Mouse (Mus musculus): ENCODE data around the gene Gm11563. TPM values are rescaled to one million over a fixed set of nuclear protein-coding genes. Genes with fewer than 3 reads are reported as not detected.
"Not testable (repeated sequence)": the region's sequence is repeated elsewhere in the genome, so short reads cannot be mapped to it uniquely, and the experiment has no call there.

Gm11563 gene
- polyA plus RNA-seq, 1 experiment from 2014 or later: not detected

DNA sequence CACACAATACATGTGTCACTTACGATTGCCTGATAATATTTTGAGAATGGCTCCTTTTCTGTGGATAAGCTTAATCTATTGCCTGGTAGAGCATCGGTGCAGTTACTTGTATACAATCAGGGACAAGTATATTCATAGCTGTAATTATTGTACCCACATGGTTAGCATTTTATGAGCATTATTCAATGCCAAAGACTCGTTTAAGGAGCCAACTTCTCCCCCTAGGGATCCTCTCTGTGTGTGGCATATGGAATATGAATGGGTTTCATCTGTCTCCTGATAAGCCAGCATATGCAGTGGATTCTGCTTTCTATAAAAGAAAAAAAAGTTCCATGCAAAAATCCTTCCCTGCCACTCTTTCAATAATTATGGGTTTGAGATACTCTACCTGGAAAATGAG is 14.4 kb downstream of the Gm11563 start:
- no peak for ATAC-seq (ENCODE audit: low read depth)
- Histone ChIP-seq H3K4me2 (ENCODE audit: low read depth, low read length) (no peak overlapping the region), H3K27me3 (ENCODE audit: control insufficient read depth, insufficient read depth, low read depth, low read length) (no peaks in the 10 kb centered on the region), H3K27ac (ENCODE audit: low read length) (no peak overlapping the region), H3K4me1 (replicated peaks; ENCODE audit: control insufficient read depth, insufficient read depth, low read length) (no peaks in the 10 kb centered on the region), H3K4me3 (ENCODE audit: low read length) (no peak overlapping the region), H3K9ac (ENCODE audit: low read length) (no peak overlapping the region), H3K36me3 (ENCODE audit: control insufficient read depth, insufficient read depth, low read length) (no peaks in the 10 kb centered on the region), H3K9me3 (ENCODE audit: control insufficient read depth, low read length) (no peaks in the 10 kb centered on the region)
- 72% methylated on average over 3 of the region's 3 CpGs for WGBS

GRCm38 (mm10) chr11:99643635-99644139 is 15.1 kb downstream of the Gm11563 start, which contains the start of gene Krtap4-7:
Gene Krtap4-7, minus strand, starts transcription at chr11:99644089.
- H3K27me3 ChIP-seq (ENCODE audit: control insufficient read depth, insufficient read depth, low read depth, low read length); H3K9ac ChIP-seq (ENCODE audit: low read length); H3K9me3 ChIP-seq (ENCODE audit: control insufficient read depth, low read length); ATAC-seq (ENCODE audit: low read depth); H3K4me2 ChIP-seq (ENCODE audit: low read depth, low read length); H3K4me1 ChIP-seq (replicated peaks; ENCODE audit: control insufficient read depth, insufficient read depth, low read length); H3K27ac ChIP-seq (ENCODE audit: low read length); H3K36me3 ChIP-seq (ENCODE audit: control insufficient read depth, insufficient read depth, low read length); H3K4me3 ChIP-seq (ENCODE audit: low read length): not testable (repeated sequence)
- WGBS: 83% methylated on average over 9 of the region's 9 CpGs

GRCm38 (mm10) chr11:99640926-99641325 is 17.8 kb downstream of the Gm11563 start:
- 23% methylated on average over 1 of the region's 1 CpGs for WGBS
- ATAC-seq (ENCODE audit: low read depth): no peak
- Histone ChIP-seq H3K27ac (ENCODE audit: low read length) (no peak overlapping the region), H3K36me3 (ENCODE audit: control insufficient read depth, insufficient read depth, low read length) (no peaks in the 10 kb centered on the region), H3K4me2 (ENCODE audit: low read depth, low read length) (no peak overlapping the region), H3K9me3 (ENCODE audit: control insufficient read depth, low read length) (no peaks in the 10 kb centered on the region), H3K4me3 (ENCODE audit: low read length) (no peak overlapping the region), H3K9ac (ENCODE audit: low read length) (no peak overlapping the region), H3K27me3 (ENCODE audit: control insufficient read depth, insufficient read depth, low read depth, low read length) (no peaks in the 10 kb centered on the region), H3K4me1 (replicated peaks; ENCODE audit: control insufficient read depth, insufficient read depth, low read length) (no peaks in the 10 kb centered on the region)

- Histone ChIP-seq H3K4me2 (ENCODE audit: low read depth, low read length) (no peak overlapping the region), H3K27me3 (ENCODE audit: control insufficient read depth, insufficient read depth, low read depth, low read length) (no peaks in the 10 kb centered on the region), H3K27ac (ENCODE audit: low read length) (no peak overlapping the region), H3K36me3 (ENCODE audit: control insufficient read depth, insufficient read depth, low read length) (no peaks in the 10 kb centered on the region), H3K4me1 (replicated peaks; ENCODE audit: control insufficient read depth, insufficient read depth, low read length) (no peaks in the 10 kb centered on the region), H3K9me3 (ENCODE audit: control insufficient read depth, low read length) (no peaks in the 10 kb centered on the region), H3K9ac (ENCODE audit: low read length) (no peak overlapping the region), H3K4me3 (ENCODE audit: low read length) (no peak overlapping the region)
- WGBS: 52% methylated on average over 1 of the region's 1 CpGs
- no peak for ATAC-seq (ENCODE audit: low read depth)
These were observed 21.7 kb downstream of the Gm11563 start for GRCm38 (mm10) chr11:99637086-99637485.

- Histone ChIP-seq H3K36me3 (ENCODE audit: control insufficient read depth, insufficient read depth, low read length) (no peaks in the 10 kb centered on the region), H3K9me3 (ENCODE audit: control insufficient read depth, low read length) (no peaks in the 10 kb centered on the region), H3K9ac (ENCODE audit: low read length) (no peak within 1 kb of the TSS), H3K27me3 (ENCODE audit: control insufficient read depth, insufficient read depth, low read depth, low read length) (no peaks in the 10 kb centered on the region), H3K4me1 (replicated peaks; ENCODE audit: control insufficient read depth, insufficient read depth, low read length) (no peaks in the 10 kb centered on the region), H3K4me2 (ENCODE audit: low read depth, low read length) (no peak within 1 kb of the TSS), H3K4me3 (ENCODE audit: low read length) (no peak within 1 kb of the TSS), H3K27ac (ENCODE audit: low read length) (no peak within 1 kb of the TSS)
- WGBS: 40% methylated on average over 5 of the region's 8 CpGs
- ATAC-seq (ENCODE audit: low read depth): no peak
These were observed 24.1 kb downstream of the Gm11563 start, which contains the start of gene Krtap4-2 for GRCm38 (mm10) chr11:99634653-99635134. Gene Krtap4-2, minus strand, starts transcription at chr11:99635084.

DNA sequence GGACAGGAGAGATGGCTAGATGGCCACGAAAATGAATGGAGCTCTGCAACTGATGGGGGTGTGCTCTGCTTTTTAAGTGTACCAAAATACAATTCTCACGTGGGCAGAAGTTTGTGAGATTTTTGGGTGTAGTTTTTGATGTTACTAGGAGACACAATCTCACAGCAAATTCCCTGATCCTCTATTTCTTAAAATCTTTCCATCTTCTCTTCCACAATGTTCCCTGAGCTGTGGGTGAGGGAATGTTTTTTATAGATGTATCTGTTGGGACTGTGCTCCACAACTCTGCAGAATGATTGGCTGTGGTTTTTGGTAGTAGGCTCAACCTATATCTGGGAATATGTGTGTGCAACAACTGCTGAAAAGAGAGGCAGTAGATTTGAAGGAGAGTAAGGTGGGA is 25.5 kb downstream of the Gm11563 start:
- no peaks in the 10 kb centered on the region for H3K36me3 ChIP-seq (ENCODE audit: control insufficient read depth, insufficient read depth, low read length)
- H3K27ac ChIP-seq (ENCODE audit: low read length): no peak overlapping the region
- H3K27me3 ChIP-seq (ENCODE audit: control insufficient read depth, insufficient read depth, low read depth, low read length): no peaks in the 10 kb centered on the region
- H3K4me2 ChIP-seq (ENCODE audit: low read depth, low read length): no peak overlapping the region
- 67% methylated on average over 2 of the region's 2 CpGs for WGBS
- H3K4me3 ChIP-seq (ENCODE audit: low read length): no peak overlapping the region
- H3K9me3 ChIP-seq (ENCODE audit: control insufficient read depth, low read length): no peaks in the 10 kb centered on the region
- no peaks in the 10 kb centered on the region for H3K4me1 ChIP-seq (replicated peaks; ENCODE audit: control insufficient read depth, insufficient read depth, low read length)
- ATAC-seq (ENCODE audit: low read depth): no peak
- no peak overlapping the region for H3K9ac ChIP-seq (ENCODE audit: low read length)

GRCm38 (mm10) chr11:99630890-99631289 is 27.9 kb downstream of the Gm11563 start:
- Histone ChIP-seq H3K4me1 (replicated peaks; ENCODE audit: control insufficient read depth, insufficient read depth, low read length) (no peaks in the 10 kb centered on the region), H3K4me3 (ENCODE audit: low read length) (no peak overlapping the region), H3K27me3 (ENCODE audit: control insufficient read depth, insufficient read depth, low read depth, low read length) (no peaks in the 10 kb centered on the region), H3K36me3 (ENCODE audit: control insufficient read depth, insufficient read depth, low read length) (no peaks in the 10 kb centered on the region), H3K27ac (ENCODE audit: low read length) (no peak overlapping the region), H3K9me3 (ENCODE audit: control insufficient read depth, low read length) (no peaks in the 10 kb centered on the region), H3K9ac (ENCODE audit: low read length) (no peak overlapping the region), H3K4me2 (ENCODE audit: low read depth, low read length) (no peak overlapping the region)
- no peak for ATAC-seq (ENCODE audit: low read depth)
- WGBS: 45% methylated on average over 3 of the region's 3 CpGs

- ATAC-seq (ENCODE audit: low read depth): no peak
- 75% methylated on average over 4 of the region's 4 CpGs for WGBS
These were observed 30.6 kb downstream of the Gm11563 start, which contains the start of gene Krtap4-1 for GRCm38 (mm10) chr11:99628138-99628537. Gene Krtap4-1, minus strand, starts transcription at chr11:99628238.

GRCm38 (mm10) chr11:99620335-99620734 is 38.4 kb downstream of the Gm11563 start, which contains the start of gene Gm11562:
Gene Gm11562, minus strand, starts transcription at chr11:99620435.
- Histone ChIP-seq H3K27ac (ENCODE audit: low read length) (no peak within 1 kb of the TSS), H3K9me3 (ENCODE audit: control insufficient read depth, low read length) (no peaks in the 10 kb centered on the region), H3K4me1 (replicated peaks; ENCODE audit: control insufficient read depth, insufficient read depth, low read length) (no peaks in the 10 kb centered on the region), H3K9ac (ENCODE audit: low read length) (no peak within 1 kb of the TSS), H3K4me2 (ENCODE audit: low read depth, low read length) (no peak within 1 kb of the TSS), H3K27me3 (ENCODE audit: control insufficient read depth, insufficient read depth, low read depth, low read length) (no peaks in the 10 kb centered on the region), H3K4me3 (ENCODE audit: low read length) (no peak within 1 kb of the TSS), H3K36me3 (ENCODE audit: control insufficient read depth, insufficient read depth, low read length) (no peaks in the 10 kb centered on the region)
- no peak for ATAC-seq (ENCODE audit: low read depth)
- 62% methylated on average over 2 of the region's 2 CpGs for WGBS

More at GRCm38 (mm10) chr11:99628138-99628537, 30.6 kb downstream of the Gm11563 start, which contains the start of gene Krtap4-1:
- H3K9me3 ChIP-seq (ENCODE audit: control insufficient read depth, low read length): no peaks in the 10 kb centered on the region
- no peak within 1 kb of the TSS for H3K9ac ChIP-seq (ENCODE audit: low read length)
- H3K4me1 ChIP-seq (replicated peaks; ENCODE audit: control insufficient read depth, insufficient read depth, low read length): no peaks in the 10 kb centered on the region
- no peaks in the 10 kb centered on the region for H3K36me3 ChIP-seq (ENCODE audit: control insufficient read depth, insufficient read depth, low read length)
- H3K27me3 ChIP-seq (ENCODE audit: control insufficient read depth, insufficient read depth, low read depth, low read length): no peaks in the 10 kb centered on the region
- H3K4me2 ChIP-seq (ENCODE audit: low read depth, low read length): no peak within 1 kb of the TSS
- H3K27ac ChIP-seq (ENCODE audit: low read length): no peak within 1 kb of the TSS
- H3K4me3 ChIP-seq (ENCODE audit: low read length): no peak within 1 kb of the TSS

Measured in lung, embryonic 16.5 days (tissue).